Mouse (Mus musculus) brain, embryonic 18.5 days (tissue): Measurements from ENCODE around the gene Zdhhc25.

Experiments
- DNase-seq: peaks from one replicate; pipeline ENCODE4 v3.0.0-alpha.2; 2012; ENCODE audit warnings: low read depth, low spot score

Zdhhc25 gene

GRCm38 (mm10) chr15:88600002-88600401 is at the start of gene Zdhhc25:
TSS of gene Zdhhc25 (plus strand) at chr15:88600302.
- DNase-seq = no peak

- no peak for DNase-seq
Observed at GRCm38 (mm10) chr15:88552852-88553251, 47.2 kb upstream of the Zdhhc25 start.

GRCm38 (mm10) chr15:88555476-88555875 is 44.6 kb upstream of the Zdhhc25 start:
- no peak for DNase-seq

GRCm38 (mm10) chr15:88560637-88561036 is 39.5 kb upstream of the Zdhhc25 start:
- no peak for DNase-seq

GRCm38 (mm10) chr15:88561058-88561730 is 38.9 kb upstream of the Zdhhc25 start:
- no peak for DNase-seq

- no peak for DNase-seq
Observed at GRCm38 (mm10) chr15:88565307-88565706, 34.8 kb upstream of the Zdhhc25 start.

GRCm38 (mm10) chr15:88565806-88566205 is 34.3 kb upstream of the Zdhhc25 start:
- no peak for DNase-seq

- DNase-seq = no peak
Observed at GRCm38 (mm10) chr15:88570697-88571096, 29.4 kb upstream of the Zdhhc25 start.

- no peak for DNase-seq
Observed at GRCm38 (mm10) chr15:88579461-88579860, 20.6 kb upstream of the Zdhhc25 start.

- DNase-seq = no peak
Observed at GRCm38 (mm10) chr15:88602496-88602895, 2.4 kb downstream of the Zdhhc25 start.

GRCm38 (mm10) chr15:88603091-88603732 is 3.1 kb downstream of the Zdhhc25 start:
- DNase-seq = no peak

GRCm38 (mm10) chr15:88603733-88604119 is 3.6 kb downstream of the Zdhhc25 start:
- DNase-seq = no peak

- DNase-seq = no peak
Observed at GRCm38 (mm10) chr15:88604669-88605414, 4.7 kb downstream of the Zdhhc25 start.

GRCm38 (mm10) chr15:88605415-88605785 is 5.3 kb downstream of the Zdhhc25 start:
- DNase-seq = no peak

GRCm38 (mm10) chr15:88617125-88617524 is 17.0 kb downstream of the Zdhhc25 start:
- no peak for DNase-seq

- no peak for DNase-seq
Observed at GRCm38 (mm10) chr15:88618008-88618773, 18.1 kb downstream of the Zdhhc25 start.

- DNase-seq = no peak
Observed at GRCm38 (mm10) chr15:88620017-88620416, 19.9 kb downstream of the Zdhhc25 start.

- no peak for DNase-seq
Observed at GRCm38 (mm10) chr15:88623891-88624290, 23.8 kb downstream of the Zdhhc25 start.

- DNase-seq = no peak
Observed at GRCm38 (mm10) chr15:88624874-88625277, 24.8 kb downstream of the Zdhhc25 start.

- DNase-seq = no peak
Observed at GRCm38 (mm10) chr15:88625303-88626066, 25.4 kb downstream of the Zdhhc25 start.

- no peak for DNase-seq
Observed at GRCm38 (mm10) chr15:88626886-88627488, 26.9 kb downstream of the Zdhhc25 start.
